Mouse (Mus musculus) myocyte (in vitro differentiated cells): Measurements from ENCODE around the gene Tbcel. TPM values are rescaled to one million over a fixed set of nuclear protein-coding genes. Genes with fewer than 3 reads are reported as not detected.

Source experiments
- H3K27me3 ChIP-seq: one replicate; pipeline ENCODE4 v1.6.1; 2011; ENCODE audit not compliant: control insufficient read depth, insufficient read depth, insufficient read length
- H3K36me3 ChIP-seq: one replicate; pipeline ENCODE4 v1.6.1; 2011; ENCODE audit not compliant: control insufficient read depth, insufficient read depth
- H3K4me2 ChIP-seq: one replicate; pipeline ENCODE4 v1.6.1; 2011; ENCODE audit warnings: low read depth, control low read depth
- H3K4me3 ChIP-seq: one replicate; pipeline ENCODE4 v1.5.1; 2011; ENCODE audit warnings: mild to moderate bottlenecking, control low read depth, moderate library complexity
- H3K79me2 ChIP-seq: one replicate; pipeline ENCODE4 v1.6.1; 2011; ENCODE audit not compliant: control insufficient read depth, insufficient read depth
- H3ac ChIP-seq: one replicate; pipeline ENCODE4 v1.6.1; 2011; ENCODE audit not compliant: control insufficient read depth, insufficient read length
- CEBPB ChIP-seq: IDR thresholded peaks from 2 replicates; pipeline ENCODE4 v1.6.1; 2011; ENCODE audit warnings: mild to moderate bottlenecking, moderate library complexity; ENCODE audit not compliant: poor library complexity, insufficient read depth, severe bottlenecking
- E2F4 ChIP-seq: IDR thresholded peaks from one replicate; pipeline ENCODE4 v1.6.1; 2011; ENCODE audit warnings: mild to moderate bottlenecking, control low read depth, moderate library complexity; ENCODE audit not compliant: insufficient read depth
- MAX ChIP-seq: IDR thresholded peaks from one replicate; pipeline ENCODE4 v1.6.1; 2011; ENCODE audit warnings: low read depth, mild to moderate bottlenecking, control low read depth
- MYOD1 ChIP-seq, 3 experiments: IDR thresholded peaks; one replicate each; pipeline ENCODE4 v1.6.1; 2011; ENCODE audit warnings: control low read depth in 2 of 3, low read depth in 2 of 3, mild to moderate bottlenecking in 2 of 3, moderate library complexity in 1 of 3; ENCODE audit not compliant: insufficient read length in 2 of 3, control insufficient read depth in 1 of 3
- MYOG ChIP-seq, 3 experiments: IDR thresholded peaks; one replicate each; pipeline ENCODE4 v1.6.1; 2011; ENCODE audit warnings: control low read depth in 2 of 3, low read depth in 2 of 3, mild to moderate bottlenecking in 2 of 3; ENCODE audit not compliant: insufficient read length in 2 of 3, control insufficient read depth in 1 of 3, insufficient read depth in 1 of 3
- POLR2A ChIP-seq: IDR thresholded peaks from one replicate; pipeline ENCODE4 v1.6.1; 2011; ENCODE audit warnings: low read depth, mild to moderate bottlenecking, control low read depth, moderate library complexity; ENCODE audit not compliant: insufficient read length
- POLR2AphosphoS2 ChIP-seq: IDR thresholded peaks from one replicate; pipeline ENCODE4 v1.6.1; 2011; ENCODE audit warnings: low read depth, control low read depth; ENCODE audit not compliant: insufficient read length
- REST ChIP-seq: IDR thresholded peaks from one replicate; pipeline ENCODE4 v1.6.1; 2011; ENCODE audit warnings: mild to moderate bottlenecking, control low read depth, moderate library complexity; ENCODE audit not compliant: insufficient read depth, insufficient read length
- SRF ChIP-seq: IDR thresholded peaks from one replicate; pipeline ENCODE4 v1.6.1; 2011; ENCODE audit warnings: low read depth; ENCODE audit not compliant: control insufficient read depth, insufficient read length
- TCF12 ChIP-seq: IDR thresholded peaks from one replicate; pipeline ENCODE4 v1.6.1; 2011; ENCODE audit warnings: mild to moderate bottlenecking, control low read depth; ENCODE audit not compliant: poor library complexity, insufficient read depth, severe bottlenecking
- TCF3 ChIP-seq: IDR thresholded peaks from one replicate; pipeline ENCODE4 v1.6.1; 2011; ENCODE audit warnings: low read depth, control low read depth; ENCODE audit not compliant: insufficient read length
- USF1 ChIP-seq: IDR thresholded peaks from one replicate; pipeline ENCODE4 v1.6.1; 2011; ENCODE audit warnings: low read depth, mild to moderate bottlenecking, control low read depth, moderate library complexity
- polyA plus RNA-seq: library from polyadenylated mRNA; unstranded; fragments of >200 nt; fragmentation: generic; extraction: Trizol; gene quantifications from one replicate; pipeline ENCODE4 v1.2.1, GENCODE M21; 2012; ENCODE audit warnings: missing spikeins

The Tbcel gene
- polyA plus RNA-seq, 1 experiment: 7.9 TPM

GRCm38 (mm10) chr9:42382628-42383347 lies 124.8 kb downstream of the Tbcel start:
- TF ChIP-seq E2F4 (no peak), CEBPB (no peak), MYOD1 (IDR thresholded peaks at IDR 0.05; ENCODE audit: control insufficient read depth in 1 of 3, insufficient read length in 2 of 3, low read depth in 2 of 3) (no peak), SRF (no peak), MYOG (IDR thresholded peaks at IDR 0.05; ENCODE audit: control insufficient read depth in 1 of 3, insufficient read depth in 1 of 3, insufficient read length in 2 of 3, low read depth in 2 of 3) (no peak), POLR2AphosphoS2 (no peak), TCF12 (no peak)
- H3ac ChIP-seq: no peak overlapping the region
- no peak overlapping the region for H3K4me3 ChIP-seq
- no peaks in the 10 kb centered on the region for H3K79me2 ChIP-seq
- peaks cover 14% of the 10 kb centered on the region for H3K27me3 ChIP-seq
- H3K4me2 ChIP-seq: no peak overlapping the region
- H3K36me3 ChIP-seq: no peaks in the 10 kb centered on the region

- H3K36me3 ChIP-seq: no peaks in the 10 kb centered on the region
- no peak for TF ChIP-seq USF1
- no peak for TF ChIP-seq REST
- TF ChIP-seq MYOG (IDR thresholded peaks at IDR 0.05; ENCODE audit: control insufficient read depth in 1 of 3, insufficient read depth in 1 of 3, insufficient read length in 2 of 3, low read depth in 2 of 3): no peak
- no peak for TF ChIP-seq TCF3
Measured at GRCm38 (mm10) chr9:42382063-42382462, 125.5 kb downstream of the Tbcel start.

GRCm38 (mm10) chr9:42378071-42378470 lies 129.5 kb downstream of the Tbcel start:
- H3K4me3 ChIP-seq: no peak overlapping the region

More at GRCm38 (mm10) chr9:42382063-42382462, 125.5 kb downstream of the Tbcel start:
- H3K79me2 ChIP-seq: no peaks in the 10 kb centered on the region
- peaks cover 14% of the 10 kb centered on the region for H3K27me3 ChIP-seq
- H3K4me3 ChIP-seq: no peak overlapping the region
- no peak overlapping the region for H3K4me2 ChIP-seq
- H3ac ChIP-seq: no peak overlapping the region

GRCm38 (mm10) chr9:42377656-42378055 lies 130.0 kb downstream of the Tbcel start:
- H3K4me3 ChIP-seq: no peak overlapping the region
- no peak overlapping the region for H3K4me2 ChIP-seq
- H3K36me3 ChIP-seq: no peaks in the 10 kb centered on the region
- no peak for TF ChIP-seq MYOD1 (IDR thresholded peaks at IDR 0.05; ENCODE audit: control insufficient read depth in 1 of 3, insufficient read length in 2 of 3, low read depth in 2 of 3)
- no peak for TF ChIP-seq SRF
- no peak for TF ChIP-seq POLR2AphosphoS2
- no peak for TF ChIP-seq MAX
- no peak for TF ChIP-seq TCF3
- TF ChIP-seq POLR2A: no peak
- no peak for TF ChIP-seq E2F4
- TF ChIP-seq MYOG (IDR thresholded peaks at IDR 0.05; ENCODE audit: control insufficient read depth in 1 of 3, insufficient read depth in 1 of 3, insufficient read length in 2 of 3, low read depth in 2 of 3): no peak
- TF ChIP-seq TCF12: no peak
- no peak overlapping the region for H3ac ChIP-seq
- H3K27me3 ChIP-seq: peaks cover 16% of the 10 kb centered on the region
- H3K79me2 ChIP-seq: no peaks in the 10 kb centered on the region

More at GRCm38 (mm10) chr9:42378071-42378470, 129.5 kb downstream of the Tbcel start:
- H3ac ChIP-seq: no peak overlapping the region
- no peak for TF ChIP-seq E2F4
- no peak for TF ChIP-seq MYOD1 (IDR thresholded peaks at IDR 0.05; ENCODE audit: control insufficient read depth in 1 of 3, insufficient read length in 2 of 3, low read depth in 2 of 3)
- no peak for TF ChIP-seq REST
- TF ChIP-seq TCF12: no peak
- no peak for TF ChIP-seq POLR2A
- TF ChIP-seq POLR2AphosphoS2: no peak
- TF ChIP-seq MAX: no peak
- no peaks in the 10 kb centered on the region for H3K36me3 ChIP-seq
- H3K27me3 ChIP-seq: peaks cover 18% of the 10 kb centered on the region
- H3K79me2 ChIP-seq: no peaks in the 10 kb centered on the region
- H3K4me2 ChIP-seq: no peak overlapping the region

GRCm38 (mm10) chr9:42371670-42372368 lies 135.8 kb downstream of the Tbcel start:
- no peak overlapping the region for H3K4me2 ChIP-seq
- TF ChIP-seq CEBPB: no peak
- no peak for TF ChIP-seq SRF
- TF ChIP-seq TCF3: no peak
- H3K4me3 ChIP-seq: no peak overlapping the region
- peaks cover 16% of the 10 kb centered on the region for H3K27me3 ChIP-seq
- no peaks in the 10 kb centered on the region for H3K36me3 ChIP-seq
- no peaks in the 10 kb centered on the region for H3K79me2 ChIP-seq
- no peak overlapping the region for H3ac ChIP-seq

Other genes with a start within 250 kb of the Tbcel start
- gene Sc5d, start 243.6 kb downstream of the Tbcel start, polyA plus RNA-seq: 18.6 TPM
- 0.06 TPM for gene Tecta, start 107.9 kb downstream of the Tbcel start, polyA plus RNA-seq